Mouse (Mus musculus) urinary bladder, postnatal 14 days (tissue): ENCODE measurements around the gene Gm37240.

Experiments
- DNase-seq: peaks from one replicate; pipeline ENCODE4 v3.0.0; 2021; ENCODE audit warnings: low spot score

Gene Gm37240

DNA sequence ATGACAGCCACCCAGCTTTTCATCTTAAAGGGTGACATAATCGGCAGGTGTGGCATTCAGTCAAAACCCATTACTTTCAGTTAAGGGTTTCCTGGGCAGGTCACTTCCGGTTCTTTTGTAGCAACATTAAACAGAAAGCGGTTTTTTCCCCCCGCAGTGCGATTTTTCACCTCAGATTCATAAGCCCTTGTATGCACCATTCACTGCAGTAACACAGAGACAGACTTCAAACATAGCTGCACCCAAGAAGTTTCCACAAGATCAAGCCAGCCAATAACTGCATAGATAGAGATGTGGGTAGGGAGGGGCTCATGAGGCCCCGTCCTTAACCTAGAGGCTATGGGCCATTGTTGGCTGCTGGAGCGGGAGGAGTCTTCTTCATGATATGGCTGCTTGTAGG lies 760.3 kb downstream of the Gm37240 start:
- no peak for DNase-seq

- DNase-seq = no peak
Observed at GRCm38 (mm10) chr3:85125471-85125870, 761.8 kb downstream of the Gm37240 start.

GRCm38 (mm10) chr3:85124924-85125323 lies 762.4 kb downstream of the Gm37240 start:
- no peak for DNase-seq

GRCm38 (mm10) chr3:85124410-85124809 lies 762.9 kb downstream of the Gm37240 start:
- no peak for DNase-seq

DNA sequence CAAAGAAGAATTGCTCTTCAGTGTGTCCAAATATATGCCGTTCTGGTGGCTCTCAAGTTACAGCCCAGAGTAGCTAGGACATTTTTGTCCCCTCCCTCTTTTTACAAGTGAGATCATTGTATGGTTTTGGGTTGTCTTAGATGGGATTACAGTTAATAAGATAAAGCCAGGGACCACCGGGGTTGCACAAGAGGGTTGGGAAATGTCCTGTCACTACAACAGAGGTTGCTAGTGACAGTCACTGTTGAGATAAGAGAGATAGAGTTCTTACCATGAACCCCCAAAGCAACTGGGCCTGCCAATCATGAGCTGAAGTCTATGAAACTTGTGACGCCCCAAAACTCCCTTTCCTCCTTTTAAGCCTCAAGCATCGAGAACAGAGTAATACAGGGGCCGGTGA lies 769.6 kb downstream of the Gm37240 start:
- DNase-seq = no peak

DNA sequence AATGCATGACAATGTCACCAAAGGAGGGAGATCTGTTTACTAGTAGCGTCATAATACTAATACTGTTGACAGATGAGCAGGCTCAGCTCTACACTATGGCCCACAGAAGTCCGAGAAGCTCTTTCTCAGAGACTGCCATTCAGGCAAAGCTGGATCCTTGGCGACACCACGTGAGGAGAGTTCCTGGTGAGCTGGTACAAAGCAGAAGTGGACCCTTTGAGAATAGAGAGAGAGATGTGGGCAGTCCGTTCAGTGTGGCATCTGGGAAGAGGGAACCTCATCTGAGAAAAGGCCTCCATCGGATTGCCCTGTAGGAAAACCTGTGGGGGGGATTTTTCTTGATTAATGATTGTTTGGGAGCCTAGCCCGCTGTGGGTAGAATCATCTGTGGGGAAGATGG lies 770.3 kb downstream of the Gm37240 start:
- DNase-seq = no peak

DNA sequence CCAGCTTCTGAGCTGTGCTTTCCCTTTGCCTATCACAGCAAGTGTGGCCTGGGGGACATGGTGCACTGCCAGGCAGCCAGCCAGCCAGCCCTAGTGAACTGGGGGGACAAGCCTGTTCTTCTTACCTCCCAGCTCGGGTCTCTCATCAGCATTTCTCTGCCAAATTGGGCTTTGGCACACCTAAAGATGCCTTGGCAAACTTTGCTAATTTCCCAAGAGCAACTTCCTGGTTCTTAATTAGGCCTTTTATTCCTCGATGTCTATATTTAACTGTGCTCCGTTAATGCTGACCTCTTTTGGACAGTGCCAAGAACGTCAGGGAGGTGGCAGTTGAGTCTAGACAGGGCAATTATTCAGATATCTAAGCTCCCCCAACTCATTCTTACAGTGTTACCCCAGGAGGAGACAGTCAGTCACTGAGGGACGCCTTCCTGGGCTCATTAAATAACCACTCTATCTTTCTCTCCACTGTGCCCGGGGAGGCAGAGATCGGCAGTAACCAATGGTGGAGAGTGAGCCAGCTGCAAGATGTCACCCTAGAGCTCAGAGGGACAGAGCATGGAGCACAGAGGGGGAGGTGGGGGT lies 771.3 kb downstream of the Gm37240 start:
- no peak for DNase-seq

DNA sequence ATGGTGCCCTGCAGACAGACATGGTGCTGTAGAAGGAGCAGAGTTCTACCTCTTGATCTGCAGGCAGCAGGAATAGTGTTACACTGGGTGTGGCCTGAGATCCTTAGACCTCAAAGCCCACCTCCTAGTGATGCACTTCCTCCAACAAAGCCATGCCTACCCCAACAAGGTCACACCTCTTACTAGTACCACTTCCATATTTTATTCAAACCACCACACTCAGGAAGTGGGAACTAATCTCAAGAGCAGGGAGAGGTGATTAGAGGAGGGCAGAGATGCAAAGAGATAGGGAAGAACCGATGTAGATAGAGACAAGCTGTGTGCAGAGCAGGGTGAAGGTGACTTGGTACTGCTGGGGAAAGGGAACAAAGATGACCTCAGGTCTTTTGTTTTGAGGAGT lies 773.8 kb downstream of the Gm37240 start:
- no peak for DNase-seq

DNA sequence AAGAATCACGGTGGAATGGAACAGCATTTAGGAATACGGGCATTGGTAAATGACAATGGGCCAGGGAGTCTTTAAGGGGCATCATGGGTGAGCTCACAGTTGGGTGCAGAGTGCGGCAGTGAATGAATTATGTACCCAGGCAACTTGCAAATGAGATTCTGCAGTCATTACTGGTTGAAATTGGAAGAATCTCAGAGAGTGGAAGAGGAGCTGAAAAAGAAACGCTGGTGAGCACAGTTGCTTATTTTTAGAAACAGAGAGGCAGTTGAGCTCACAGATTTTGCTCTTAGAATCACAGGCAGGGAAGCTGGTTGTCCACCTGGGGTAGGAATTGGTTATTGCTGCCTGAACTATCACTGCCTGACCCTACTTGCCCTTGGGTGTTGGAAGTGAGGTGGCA lies 776.6 kb downstream of the Gm37240 start:
- no peak for DNase-seq

GRCm38 (mm10) chr3:85109221-85109620 lies 778.1 kb downstream of the Gm37240 start:
- DNase-seq = no peak

DNA sequence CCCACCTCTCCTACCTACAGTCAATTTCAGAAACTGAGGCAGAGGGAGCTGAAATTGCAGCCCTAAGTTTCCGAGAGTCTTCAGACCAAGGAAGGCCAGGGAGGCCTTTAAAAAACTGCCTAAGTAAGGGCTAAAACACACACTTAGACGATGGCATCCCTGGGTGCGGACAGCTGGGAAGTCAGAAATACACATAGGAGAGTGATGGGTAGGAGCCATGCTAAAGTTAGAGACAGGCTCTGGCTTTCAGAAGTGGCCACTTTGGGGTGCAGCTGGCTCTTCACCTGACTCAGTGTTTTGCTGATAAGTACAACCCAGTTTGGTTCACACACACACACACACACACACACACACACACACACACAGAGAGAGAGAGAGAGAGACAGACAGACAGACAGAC lies 778.9 kb downstream of the Gm37240 start:
- DNase-seq = no peak

- DNase-seq = no peak
Observed at GRCm38 (mm10) chr3:85106956-85107355, 780.4 kb downstream of the Gm37240 start.

DNA sequence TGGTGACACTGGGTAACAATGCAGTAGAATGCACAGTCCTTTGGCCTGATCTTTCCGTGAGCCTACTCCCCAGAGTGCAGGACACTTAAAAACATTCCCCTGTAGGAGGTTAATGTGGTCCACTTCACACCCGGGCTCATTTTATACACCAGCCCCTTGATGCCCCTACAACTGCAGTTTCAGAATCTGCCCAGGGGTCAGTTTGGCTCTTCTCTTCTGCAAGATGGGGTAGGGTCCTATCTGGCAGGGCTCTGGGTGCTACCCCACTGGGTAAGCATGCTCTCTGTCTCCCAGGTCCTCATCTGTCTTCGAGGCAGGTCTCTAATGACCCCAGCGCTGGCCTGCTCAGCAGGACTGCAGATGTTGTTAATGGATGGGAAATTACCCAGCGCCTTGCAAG lies 783.0 kb downstream of the Gm37240 start:
- DNase-seq = no peak

- DNase-seq = no peak
Observed at GRCm38 (mm10) chr3:85080882-85081558, 806.3 kb downstream of the Gm37240 start.

GRCm38 (mm10) chr3:85064113-85064512 lies 823.2 kb downstream of the Gm37240 start:
- no peak for DNase-seq

DNA sequence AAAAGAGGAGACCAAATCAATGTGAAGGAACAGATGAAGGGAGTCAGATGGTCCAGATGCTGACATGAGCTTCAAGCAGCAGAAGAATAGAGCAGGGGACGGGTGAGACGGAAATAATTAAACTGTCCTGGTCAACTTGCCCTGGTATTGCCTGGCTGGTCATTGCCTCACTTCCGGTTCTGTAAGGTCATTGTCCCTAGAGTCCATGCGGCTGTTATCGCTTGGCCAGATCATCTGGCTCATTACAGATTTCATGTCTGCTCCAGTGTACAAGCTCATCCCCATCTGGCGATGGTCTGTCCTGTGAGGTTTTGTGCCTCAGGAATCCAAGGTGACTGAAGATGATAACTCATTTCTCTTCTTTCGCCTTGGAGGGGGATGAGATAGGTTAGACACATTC lies 827.2 kb downstream of the Gm37240 start:
- no peak for DNase-seq

DNA sequence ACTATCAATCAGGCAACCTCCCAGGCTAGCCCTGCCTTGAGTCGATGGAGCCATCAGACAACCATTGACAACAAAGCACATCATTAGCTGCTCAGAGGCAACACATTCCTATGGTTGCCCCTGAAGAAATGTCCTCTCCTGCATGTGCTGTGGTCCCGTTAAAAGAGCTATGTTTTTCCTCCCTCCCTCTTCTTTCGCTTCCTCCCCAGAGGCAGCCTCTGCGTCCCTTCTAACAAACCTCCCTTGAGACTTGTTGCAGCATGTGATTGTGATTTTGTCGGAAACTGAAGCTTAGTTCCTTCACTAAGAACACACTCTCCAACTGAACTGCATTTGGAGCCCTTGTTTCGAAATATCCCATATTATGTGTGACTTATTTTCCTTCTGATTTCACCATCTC lies 830.1 kb downstream of the Gm37240 start:
- no peak for DNase-seq

DNA sequence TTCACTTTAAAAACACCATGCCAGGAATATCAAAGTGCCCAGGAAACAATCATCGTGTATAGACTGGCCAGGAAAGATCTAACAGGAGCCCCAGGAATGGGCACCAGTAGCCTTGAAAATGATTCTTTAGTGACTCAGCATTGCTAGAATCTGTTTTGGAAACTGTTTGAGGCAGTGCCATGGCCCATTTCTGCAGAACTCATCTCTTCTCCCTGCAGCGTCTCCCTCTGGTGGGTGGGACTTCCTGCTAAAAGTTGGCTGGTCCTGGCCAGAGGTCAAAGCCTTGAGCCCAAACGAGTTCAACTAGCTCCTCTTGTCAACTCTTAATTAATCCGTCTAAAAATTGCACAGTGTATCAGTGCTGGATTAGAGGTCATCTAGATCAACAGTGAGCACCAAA lies 833.8 kb downstream of the Gm37240 start:
- DNase-seq = no peak

DNA sequence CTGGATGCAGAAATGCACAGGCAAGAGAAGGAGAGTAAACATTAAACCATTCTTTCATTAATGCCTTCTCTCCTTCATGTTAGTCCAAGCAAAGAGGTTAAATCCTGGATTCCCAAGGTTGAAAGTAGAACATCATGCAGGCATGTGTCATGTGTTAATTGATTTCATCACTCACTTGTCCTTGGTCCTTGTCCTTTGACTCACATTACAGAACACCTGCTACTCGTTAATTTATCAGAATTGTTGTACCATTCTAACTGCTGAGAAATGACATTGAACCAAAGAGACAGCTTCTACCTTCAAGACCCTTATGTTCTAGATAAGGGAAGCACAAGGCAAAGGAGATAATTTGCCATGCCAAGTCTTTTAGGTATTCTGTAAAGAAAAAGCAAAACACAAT lies 835.1 kb downstream of the Gm37240 start:
- no peak for DNase-seq

GRCm38 (mm10) chr3:85048569-85048968 lies 838.7 kb downstream of the Gm37240 start:
- DNase-seq = no peak

- DNase-seq = no peak
Observed at GRCm38 (mm10) chr3:85043679-85044218, 843.6 kb downstream of the Gm37240 start.

DNA sequence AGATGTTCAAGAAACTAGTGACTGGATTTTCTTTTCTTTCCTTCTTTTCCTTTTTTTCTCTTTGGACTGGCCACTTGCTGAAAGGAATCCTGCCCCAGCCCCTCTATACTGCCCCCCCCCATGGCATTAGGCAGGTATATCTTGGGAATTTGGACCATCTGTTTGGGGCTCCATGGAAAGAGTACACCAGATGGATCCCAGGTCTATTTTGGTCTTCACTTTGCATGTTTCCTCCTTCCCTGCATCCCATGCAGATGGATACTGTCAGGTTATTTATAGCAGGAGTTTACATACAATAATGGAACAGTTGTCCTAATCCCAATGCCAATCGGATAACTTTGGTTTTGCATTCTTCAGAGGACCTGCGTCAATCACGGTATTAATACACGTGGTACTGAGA lies 845.2 kb downstream of the Gm37240 start:
- DNase-seq = no peak

DNA sequence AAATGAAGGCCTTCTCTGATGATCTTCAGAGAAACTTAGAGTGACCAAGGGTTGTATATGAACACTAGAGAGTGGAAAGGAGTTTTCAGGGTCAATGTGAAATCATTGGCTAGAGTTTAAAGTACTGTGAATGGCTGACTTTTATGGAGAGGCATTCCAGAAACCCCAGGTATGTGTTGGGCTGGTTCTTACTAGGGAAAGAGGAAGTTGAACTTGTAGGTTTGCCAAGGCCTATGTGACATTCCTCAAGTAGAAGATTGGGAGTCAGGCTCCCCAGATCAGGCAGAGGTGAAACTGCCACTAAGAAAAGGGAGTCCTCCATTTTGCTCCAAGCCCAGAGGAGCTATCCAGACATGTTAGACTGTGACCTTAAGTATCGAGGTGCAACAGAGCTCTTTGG lies 858.2 kb downstream of the Gm37240 start:
- no peak for DNase-seq
